Mouse (Mus musculus) left cerebral cortex, adult 6 months (tissue): ENCODE results near the gene Klf9. TPM values are rescaled to one million over a fixed set of nuclear protein-coding genes. Genes with fewer than 3 reads are reported as not detected.

Experiments
- long read RNA-seq, 2 experiments: library from polyadenylated mRNA; unstranded; transcript quantifications; one replicate each; pipeline ENCODE4 v2.0.0; 2019 to 2020
- polyA plus RNA-seq: library from polyadenylated mRNA; unstranded; fragments of <200 nt; fragmentation: Nextera tagmentation; gene quantifications from 2 replicates; pipeline ENCODE4 v1.2.3, GENCODE M21; 2021

Klf9 gene
- 47.6 and 73.3 TPM in 2 replicates for polyA plus RNA-seq
- long read RNA-seq, experiment 1, full-length matches to known transcripts = 220 of 251 reads
- long read RNA-seq, experiment 1, partial matches to known transcripts = 0 of 251 reads
- long read RNA-seq, experiment 1, other reads (novel, unspliced or antisense) = 31 of 251 reads
- long read RNA-seq, experiment 2, full-length matches to known transcripts = 59 of 186 reads
- long read RNA-seq, experiment 2, partial matches to known transcripts = 32 of 186 reads
- long read RNA-seq, experiment 2, other reads (novel, unspliced or antisense) = 95 of 186 reads

DNA sequence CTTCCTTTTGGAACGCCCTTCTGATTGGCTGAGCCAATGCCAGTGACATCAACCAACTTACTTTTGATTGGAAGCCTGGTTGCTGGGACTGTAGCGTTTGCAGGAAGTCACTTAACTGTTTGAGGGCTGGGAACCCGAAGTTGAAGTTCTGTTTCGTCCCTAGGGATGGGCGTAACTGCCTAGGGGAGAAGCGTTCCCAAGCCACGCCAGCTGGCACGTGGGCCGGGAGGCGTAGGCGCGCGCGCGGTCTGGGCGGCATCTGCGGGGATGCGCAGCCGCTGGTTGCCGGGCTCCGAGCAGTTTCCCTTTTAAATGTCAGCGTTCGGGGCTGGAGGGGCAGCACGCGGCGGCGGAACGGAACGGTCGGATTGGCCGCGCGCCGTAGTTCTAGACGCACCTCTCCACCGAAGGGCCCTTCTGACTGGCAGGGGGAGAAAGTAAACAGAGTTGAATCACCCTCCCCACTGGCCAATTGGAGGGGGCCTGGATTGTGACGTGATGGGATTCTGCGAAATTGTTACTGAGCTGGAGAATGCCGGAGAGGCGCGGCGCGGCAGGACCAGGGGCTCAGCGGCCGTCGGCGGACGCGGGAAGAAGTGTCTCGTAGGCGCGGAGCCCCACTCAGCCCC is at the start of gene Klf9:
Gene Klf9 (plus strand): TSS at position 538 of the 629 bp plus-strand sequence.

Other genes starting within 250 kb of the Klf9 start
- 5.9 and 6.1 TPM in 2 replicates for gene Smc5, start 132.7 kb downstream of the Klf9 start, polyA plus RNA-seq